Mouse (Mus musculus) fibroblast of lung, adult 2 months (primary cell): ENCODE measurements at regions not wholly inside any gene's neighbourhood (a gene's known extent, or its start where the extent isn't known, plus 50 kb on each side); places are given as distances from the start of the nearest gene placed in this dataset.
A peak's percentile ranks its signal among the peaks of the same experiment; 100 is the strongest.

Source experiments
- DNase-seq: peaks from one replicate; pipeline ENCODE4 v3.0.0-alpha.2; 2011; ENCODE audit warnings: low read depth

- peak; percentile 14 for DNase-seq
Measured at GRCm38 (mm10) chr9:93130561-93130960, 588.5 kb downstream of the Plod2 start.

- peak; percentile 46 for DNase-seq
Measured at GRCm38 (mm10) chr9:93131620-93132200, 589.7 kb downstream of the Plod2 start.

- no peak for DNase-seq
Measured at GRCm38 (mm10) chr9:93136349-93136748, 594.3 kb downstream of the Plod2 start.

- no peak for DNase-seq
Measured at GRCm38 (mm10) chr9:93170071-93170470, 628.0 kb downstream of the Plod2 start.

- peak; percentile 15 for DNase-seq
Measured at GRCm38 (mm10) chr9:93186638-93187037, 644.6 kb downstream of the Plod2 start.

- no peak for DNase-seq
Measured at GRCm38 (mm10) chr9:93232562-93232961, 690.5 kb downstream of the Plod2 start.

GRCm38 (mm10) chr9:93252146-93252545, 710.1 kb downstream of the Plod2 start:
- DNase-seq, result no peak

- DNase-seq, result no peak
Measured at GRCm38 (mm10) chr9:93297332-93297731, 755.3 kb downstream of the Plod2 start.

GRCm38 (mm10) chr9:93306753-93307152, 764.7 kb downstream of the Plod2 start:
- no peak for DNase-seq

GRCm38 (mm10) chr9:93328997-93329682, 787.1 kb downstream of the Plod2 start:
- DNase-seq, result no peak
